In the genomic region with DNA sequence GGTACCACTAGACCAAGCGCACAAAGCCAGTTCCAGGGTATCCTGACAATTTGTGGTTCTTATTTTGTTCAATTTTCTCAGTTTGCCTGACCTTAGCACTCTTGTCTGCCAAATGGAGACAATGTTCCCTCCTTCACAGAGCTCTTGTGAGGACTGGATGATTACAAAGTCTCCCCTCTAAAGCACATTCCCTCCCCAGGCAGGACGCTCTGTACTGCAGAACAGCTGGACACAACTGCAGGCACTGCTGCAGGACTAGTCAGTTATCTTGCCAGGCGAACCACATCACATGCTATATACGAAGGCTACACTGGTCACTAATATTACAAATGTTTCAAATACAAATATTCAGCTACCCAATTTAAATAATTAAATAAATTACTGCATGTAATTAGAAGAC, we compare ENCODE assay signal across 12 mouse cellular contexts.
"Had no signal": no experiment of that assay in that cellular context is flagged by ENCODE, and none has a peak within 500 bp of the region (broad histone marks: within the 10 kb centered on the region; RNA-seq: fewer than 3 reads in every experiment).

No protein-coding gene starts in this region.

- DNase-seq: retina, postnatal 1 day; right cerebral cortex, adult 18-20 months; right cerebral cortex, postnatal 14 days; right cerebral cortex, postnatal 25 days; right cerebral cortex, postnatal 4 days; spleen, adult 18-20 months; thymus, adult 18-20 months; thymus, adult 2 months; thymus, postnatal 14 days; thymus, postnatal 25 days; thymus, postnatal 36 days; thymus, postnatal 4 days had no signal
